Mouse (Mus musculus): ENCODE measurements around the gene Gm49322. TPM values are rescaled to one million over a fixed set of nuclear protein-coding genes. Genes with fewer than 3 reads are reported as not detected.

Gene Gm49322
- polyA plus RNA-seq, 1 experiment from 2014 or later: 5.2 TPM

DNA sequence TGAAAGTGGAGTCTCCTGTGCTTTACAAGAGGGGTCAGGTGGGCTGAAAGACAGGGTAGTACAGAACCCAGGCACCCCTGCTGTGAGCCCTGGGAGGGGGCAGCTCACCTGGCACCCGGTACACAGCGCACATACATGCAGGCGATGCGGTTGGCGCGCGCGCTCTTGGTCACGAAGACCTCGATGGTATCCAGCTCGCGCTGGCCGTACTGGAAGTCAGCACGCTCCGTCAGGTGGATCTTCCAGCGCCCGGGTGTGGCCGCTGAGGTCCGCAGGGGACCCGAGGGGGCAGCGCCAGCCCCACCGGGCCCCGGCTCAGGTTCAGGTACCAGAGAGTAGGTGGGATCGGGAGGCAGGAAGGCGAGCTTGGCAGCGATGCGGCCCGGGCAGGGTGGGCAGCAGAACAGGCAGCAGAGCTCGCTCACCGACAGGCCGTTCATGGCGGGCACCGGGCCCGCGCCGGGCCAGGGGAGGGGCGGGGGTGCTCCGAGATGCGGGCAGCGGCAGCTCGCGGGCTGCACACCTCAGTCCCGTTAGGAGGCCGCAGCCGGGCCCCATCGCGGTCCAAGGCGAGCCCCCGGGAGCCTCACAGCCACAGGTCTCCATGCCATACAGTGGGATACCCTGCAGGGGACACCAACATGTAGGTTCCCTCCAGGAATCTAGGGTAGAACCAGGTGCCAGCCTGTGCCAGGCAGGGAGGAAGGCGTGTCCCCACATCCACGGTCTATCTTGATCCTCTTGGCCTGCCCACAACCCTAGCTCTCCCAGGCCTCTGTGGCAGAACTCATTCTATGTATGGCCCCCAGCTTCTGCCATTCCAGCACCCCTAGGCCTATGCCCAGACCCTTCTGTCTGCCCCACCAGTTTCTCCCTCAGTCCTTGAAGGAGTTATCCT lies 19.2 kb upstream of the Gm49322 start:
- H3K4me2 ChIP-seq (replicated peaks): no peak overlapping the region
- no peaks in the 10 kb centered on the region for H3K27me3 ChIP-seq
- no peaks in the 10 kb centered on the region for H3K9me3 ChIP-seq (replicated peaks)
- peak overlapping the region; percentile 40; the same call in 1 of the 2 replicates for H3K27ac ChIP-seq
- peaks cover 32% of the 10 kb centered on the region for H3K4me1 ChIP-seq
- peak overlapping the region; percentile 23 for H3K9ac ChIP-seq
- 0 out of 2 replicates have a peak overlapping the region, but pooled peaks have one; percentile 10 for H3K4me3 ChIP-seq
- 96% methylated on average over 43 of the region's 51 CpGs for WGBS
- no peak for ATAC-seq (ENCODE audit: low FRiP score)
- peaks cover 35% of the 10 kb centered on the region for H3K36me3 ChIP-seq

DNA sequence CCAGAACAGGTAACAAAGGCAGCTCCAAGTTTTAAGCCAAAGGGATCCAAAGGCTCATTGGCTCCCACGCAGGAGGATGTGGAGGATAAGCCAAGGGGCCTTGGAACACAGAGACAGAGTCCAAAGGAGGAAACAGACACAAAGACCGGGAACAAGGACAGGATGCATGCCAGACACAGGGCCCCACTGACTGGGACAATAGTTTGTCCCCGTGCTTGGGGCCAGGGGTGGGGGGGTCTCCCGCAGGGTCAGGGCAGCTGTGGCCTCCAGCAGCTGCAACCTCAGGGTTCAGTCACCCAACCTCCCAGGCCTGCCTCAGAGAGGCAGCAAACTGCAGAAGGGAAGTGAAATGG lies 18.5 kb upstream of the Gm49322 start:
- Histone ChIP-seq H3K27me3 (no peaks in the 10 kb centered on the region), H3K9ac (peak overlapping the region; percentile 23; the same call in 1 of the 2 replicates), H3K4me3 (no peak overlapping the region), H3K9me3 (replicated peaks) (no peaks in the 10 kb centered on the region), H3K4me1 (peaks cover 32% of the 10 kb centered on the region), H3K4me2 (replicated peaks) (no peak overlapping the region), H3K36me3 (peaks cover 35% of the 10 kb centered on the region), H3K27ac (peak overlapping the region; percentile 40; the same call in 1 of the 2 replicates)
- 46% methylated on average over 4 of the region's 4 CpGs for WGBS
- no peak for ATAC-seq (ENCODE audit: low FRiP score)

DNA sequence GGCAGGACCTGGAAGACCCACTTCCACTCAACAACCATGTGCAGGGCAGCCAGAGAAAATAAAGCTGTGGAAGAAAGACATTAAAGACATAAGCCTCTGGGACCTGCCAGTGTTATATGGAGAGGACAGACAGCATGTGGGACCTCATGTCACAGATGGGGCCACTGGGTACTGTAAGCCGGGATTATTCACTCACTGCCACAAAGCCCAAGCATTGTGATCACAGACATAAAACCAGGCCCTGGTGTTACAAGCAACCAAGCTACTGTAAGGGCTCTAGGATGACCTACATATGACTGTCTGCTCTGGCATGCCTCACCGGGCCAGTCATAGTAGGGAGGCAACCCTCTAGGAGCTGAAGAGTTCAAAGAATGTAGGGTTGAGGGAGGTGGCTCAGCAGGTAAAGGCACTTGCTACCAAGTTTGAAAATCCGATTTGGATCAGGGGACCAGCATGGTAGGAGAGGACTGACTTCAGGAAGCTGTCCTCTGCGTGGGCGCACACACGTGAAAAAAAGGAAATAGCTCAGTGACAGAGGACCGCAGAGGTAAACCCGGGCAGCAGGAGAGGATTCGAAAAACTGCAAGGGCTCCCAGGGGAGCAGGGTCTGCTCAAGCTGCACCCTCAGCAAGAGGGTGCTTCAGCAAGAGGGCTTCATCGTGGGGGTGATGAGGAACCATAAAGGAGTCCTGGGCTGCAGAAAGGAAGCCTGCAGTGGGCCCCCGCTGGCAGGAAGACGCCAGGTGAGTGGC lies 16.5 kb upstream of the Gm49322 start:
- no peak overlapping the region for H3K27ac ChIP-seq
- 20% methylated on average over 12 of the region's 12 CpGs for WGBS
- ATAC-seq (ENCODE audit: low FRiP score): no peak
- H3K9ac ChIP-seq: peak overlapping the region; percentile 96
- peak overlapping the region; percentile 100 for H3K4me2 ChIP-seq (replicated peaks)
- H3K4me1 ChIP-seq: peaks cover 32% of the 10 kb centered on the region
- no peaks in the 10 kb centered on the region for H3K27me3 ChIP-seq
- peak overlapping the region; percentile 94 for H3K4me3 ChIP-seq
- no peaks in the 10 kb centered on the region for H3K9me3 ChIP-seq (replicated peaks)
- peaks cover 18% of the 10 kb centered on the region for H3K36me3 ChIP-seq

DNA sequence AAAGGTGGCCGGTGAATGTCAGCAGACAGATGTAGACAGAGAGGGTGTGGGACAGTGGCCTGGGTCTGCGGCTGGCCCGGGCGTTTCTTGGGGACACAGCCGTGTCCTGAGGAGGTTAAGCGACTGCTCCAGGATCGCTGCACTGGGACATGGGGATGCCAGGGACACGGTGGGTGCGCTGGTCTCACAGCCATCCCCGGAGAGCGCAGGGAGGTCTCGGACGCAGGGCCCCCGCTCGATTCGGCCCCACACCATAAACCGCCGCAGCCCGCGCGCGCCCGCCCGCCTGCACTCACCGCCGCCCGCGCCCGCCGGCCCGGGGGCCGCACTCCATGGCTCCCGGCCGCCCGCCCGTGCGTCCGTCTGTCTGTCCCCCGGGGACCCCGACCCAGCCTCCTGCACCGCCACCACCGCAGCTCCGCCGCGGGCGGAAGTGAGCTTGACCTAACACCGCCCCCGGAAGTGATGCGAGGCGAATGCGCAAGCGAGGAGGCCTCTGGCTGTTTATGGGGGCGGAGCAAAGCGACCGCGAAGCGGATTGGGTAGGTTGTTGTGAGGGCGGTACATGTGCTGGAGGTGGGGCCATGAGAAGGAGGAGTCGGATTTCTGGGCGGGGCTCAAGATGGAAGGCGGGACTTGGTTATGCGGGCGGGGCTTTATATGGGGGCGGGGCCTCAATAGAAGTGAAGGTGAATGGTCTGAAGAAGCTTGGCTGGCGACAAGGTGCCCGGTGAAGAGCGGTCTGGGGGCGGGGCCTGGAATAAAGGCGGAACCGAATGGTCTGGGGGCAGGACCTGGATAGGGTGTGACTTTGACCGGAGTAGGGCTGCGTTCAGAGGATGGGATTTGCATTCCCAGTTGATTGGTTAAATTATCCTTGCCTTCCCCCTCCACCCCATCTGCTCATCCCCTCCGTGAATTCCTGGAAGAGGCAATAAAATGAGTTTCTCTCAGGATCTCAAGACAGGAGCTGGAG lies 15.7 kb upstream of the Gm49322 start, which contains the start of gene Abhd17a:
Gene Abhd17a, minus strand, starts transcription at position 463 of the 976 bp plus-strand sequence.
- Histone ChIP-seq H3K9me3 (replicated peaks) (no peaks in the 10 kb centered on the region), H3K27ac (peak within 1 kb of the TSS; percentile 57), H3K4me3 (peak within 1 kb of the TSS; percentile 94), H3K4me1 (peaks cover 27% of the 10 kb centered on the region), H3K27me3 (no peaks in the 10 kb centered on the region), H3K9ac (peak within 1 kb of the TSS; percentile 96), H3K36me3 (peaks cover 16% of the 10 kb centered on the region), H3K4me2 (replicated peaks) (peak within 1 kb of the TSS; percentile 100)
- WGBS: under 1% methylated on average over 73 of the region's 73 CpGs
- peak; percentile 97 for ATAC-seq (ENCODE audit: low FRiP score)

DNA sequence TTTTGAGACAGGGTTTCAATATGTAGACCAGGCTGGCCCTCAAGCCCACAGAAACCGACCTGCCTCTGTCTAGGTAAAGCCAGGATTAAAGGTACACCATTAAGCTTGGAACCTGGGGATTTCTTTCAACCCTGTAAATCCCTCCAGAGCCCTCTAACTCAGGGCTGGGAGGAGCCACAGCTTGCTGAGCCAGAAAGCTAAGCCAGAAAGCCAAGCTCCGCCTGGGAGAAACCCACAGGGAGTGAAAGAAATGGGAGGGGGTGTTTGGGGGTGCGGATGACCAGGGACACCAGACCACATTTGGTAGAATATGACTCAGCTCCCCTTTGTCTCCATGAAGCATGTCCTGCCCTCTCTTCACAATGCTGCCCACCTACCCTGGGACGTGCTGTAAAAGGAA lies 9.5 kb upstream of the Gm49322 start:
- Histone ChIP-seq H3K27ac (no peak overlapping the region), H3K9me3 (replicated peaks) (no peaks in the 10 kb centered on the region), H3K36me3 (no peaks in the 10 kb centered on the region), H3K4me1 (no peaks in the 10 kb centered on the region), H3K9ac (no peak overlapping the region), H3K27me3 (peaks cover 2% of the 10 kb centered on the region; the same call in 1 of the 2 replicates), H3K4me2 (replicated peaks) (no peak overlapping the region), H3K4me3 (no peak overlapping the region)
- 39% methylated on average over 4 of the region's 4 CpGs for WGBS
- no peak for ATAC-seq (ENCODE audit: low FRiP score)

DNA sequence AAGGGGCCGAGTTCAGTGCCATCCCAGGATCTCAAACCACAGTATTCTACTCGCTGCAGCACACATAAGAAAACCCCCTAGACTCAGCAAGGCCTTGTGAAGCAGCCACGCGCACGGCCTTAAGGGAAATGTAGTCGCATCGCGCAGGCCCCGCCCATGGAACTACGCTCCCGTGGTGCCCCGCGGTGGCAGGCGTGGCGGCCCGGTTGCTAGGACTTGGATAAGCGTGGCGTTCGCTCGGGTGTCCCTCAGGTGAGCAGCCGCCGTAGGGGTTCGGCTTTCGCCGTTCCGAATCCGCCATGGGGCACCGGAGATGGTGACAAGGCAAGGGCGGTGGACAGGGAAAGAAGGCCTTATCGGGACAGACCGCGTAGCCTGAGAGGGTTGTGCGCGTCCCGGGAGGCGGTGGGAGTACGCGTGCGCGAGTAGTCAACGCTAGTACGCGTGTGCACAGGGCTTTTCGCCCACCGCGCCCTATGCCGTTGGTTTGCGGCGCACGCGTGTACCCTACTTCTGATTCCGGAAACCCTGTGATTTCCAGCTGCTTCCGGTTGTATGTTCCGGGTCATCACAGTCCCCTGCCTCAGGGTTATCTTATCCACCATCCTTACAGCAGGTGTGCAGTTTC lies 3.0 kb upstream of the Gm49322 start, which contains the start of the genes Scamp4 and Adat3:
Gene Scamp4, plus strand, starts transcription at position 175 of the 628 bp plus-strand sequence.
Gene Adat3, plus strand, starts transcription at position 183 of the 628 bp plus-strand sequence.
- Histone ChIP-seq H3K27me3 (no peaks in the 10 kb centered on the region), H3K9me3 (replicated peaks) (no peaks in the 10 kb centered on the region), H3K4me1 (peaks cover 20% of the 10 kb centered on the region), H3K4me2 (replicated peaks) (peak within 1 kb of the TSS; percentile 95), H3K27ac (peak within 1 kb of the TSS; percentile 82), H3K4me3 (peak within 1 kb of the TSS; percentile 60), H3K36me3 (peaks cover 17% of the 10 kb centered on the region), H3K9ac (peak within 1 kb of the TSS; percentile 71)
- peak; percentile 95 for ATAC-seq (ENCODE audit: low FRiP score)
- under 1% methylated on average over 54 of the region's 54 CpGs for WGBS

DNA sequence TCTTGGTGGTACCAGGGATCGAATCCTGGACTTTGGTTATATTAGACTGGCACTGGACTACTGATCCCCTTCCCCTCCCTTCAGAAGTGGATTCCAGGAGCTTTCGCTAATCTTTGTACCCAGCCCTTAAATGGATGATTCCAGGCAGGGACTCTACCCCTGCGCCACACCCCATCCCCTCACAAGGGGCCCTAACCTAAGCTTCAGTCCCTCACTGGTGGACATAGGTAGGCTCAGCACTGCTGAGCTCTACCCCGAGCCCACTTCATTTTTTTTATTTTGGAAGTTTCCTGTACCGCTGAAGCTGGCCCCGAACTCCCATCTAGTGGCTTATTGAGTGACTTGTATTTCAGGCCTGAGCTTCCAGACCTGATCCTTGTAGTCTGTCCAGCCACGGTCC lies 2.5 kb upstream of the Gm49322 start:
- Histone ChIP-seq H3K27me3 (no peaks in the 10 kb centered on the region), H3K9me3 (replicated peaks) (no peaks in the 10 kb centered on the region), H3K9ac (peak overlapping the region; percentile 71), H3K27ac (peak overlapping the region; percentile 82), H3K4me1 (peaks cover 20% of the 10 kb centered on the region), H3K36me3 (peaks cover 23% of the 10 kb centered on the region), H3K4me3 (peak overlapping the region; percentile 60), H3K4me2 (replicated peaks) (peak overlapping the region; percentile 95)
- 36% methylated on average over 7 of the region's 7 CpGs for WGBS
- peak; percentile 19; the same call in 1 of the 2 replicates for ATAC-seq (ENCODE audit: low FRiP score)

DNA sequence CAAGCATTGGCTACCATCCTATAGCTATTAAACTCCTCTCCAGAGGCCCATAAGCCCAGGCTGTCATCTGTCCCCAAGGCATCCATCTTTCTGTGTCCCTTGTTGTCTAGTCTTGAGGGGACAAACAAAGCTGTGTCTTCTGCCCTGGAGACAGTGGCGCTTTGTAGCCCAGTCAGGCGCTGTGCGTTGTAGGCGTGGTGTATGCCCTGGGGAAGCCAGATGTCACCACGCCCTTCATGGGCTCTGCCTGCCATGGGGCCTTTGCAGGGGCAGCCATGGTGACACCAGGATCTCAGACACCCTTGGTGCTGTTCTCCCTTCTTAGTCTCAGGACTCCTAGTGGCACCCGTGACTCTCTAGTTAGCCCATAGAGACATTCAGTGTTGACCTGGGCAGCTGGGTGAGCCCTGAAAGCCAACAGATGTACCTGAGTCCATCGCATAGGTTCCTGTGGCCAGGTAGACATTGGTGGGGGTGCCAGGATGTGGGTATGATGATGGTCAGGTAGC lies 1.8 kb upstream of the Gm49322 start:
- no peaks in the 10 kb centered on the region for H3K9me3 ChIP-seq (replicated peaks)
- peaks cover 30% of the 10 kb centered on the region for H3K36me3 ChIP-seq
- H3K4me3 ChIP-seq: peak overlapping the region; percentile 60
- H3K9ac ChIP-seq: peak overlapping the region; percentile 71; the same call in 1 of the 2 replicates
- H3K27ac ChIP-seq: no peak overlapping the region
- no peak for ATAC-seq (ENCODE audit: low FRiP score)
- 90% methylated on average over 7 of the region's 7 CpGs for WGBS
- no peaks in the 10 kb centered on the region for H3K27me3 ChIP-seq
- H3K4me1 ChIP-seq: peaks cover 20% of the 10 kb centered on the region
- H3K4me2 ChIP-seq (replicated peaks): peak overlapping the region; percentile 95

DNA sequence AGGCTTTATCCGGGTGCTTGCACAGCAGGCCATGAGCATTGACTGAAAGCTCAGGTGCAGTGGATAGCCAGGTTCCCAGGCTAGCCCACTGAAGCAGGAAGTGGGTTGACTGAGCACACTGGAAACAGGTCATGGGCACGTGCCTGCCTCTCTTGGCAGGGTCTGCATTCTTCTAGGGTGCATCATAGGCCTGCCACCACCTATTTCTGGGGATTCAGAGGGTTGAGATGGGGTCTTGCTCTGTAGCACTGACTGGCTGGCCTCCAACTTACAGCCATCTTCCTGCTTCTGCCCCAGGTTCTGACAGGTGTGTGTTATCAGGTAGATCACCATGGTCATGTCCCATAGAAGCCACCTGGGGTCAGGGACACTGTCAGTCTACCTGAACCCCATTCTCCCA lies 833 bp upstream of the Gm49322 start:
- 90% methylated on average over 2 of the region's 2 CpGs for WGBS

DNA sequence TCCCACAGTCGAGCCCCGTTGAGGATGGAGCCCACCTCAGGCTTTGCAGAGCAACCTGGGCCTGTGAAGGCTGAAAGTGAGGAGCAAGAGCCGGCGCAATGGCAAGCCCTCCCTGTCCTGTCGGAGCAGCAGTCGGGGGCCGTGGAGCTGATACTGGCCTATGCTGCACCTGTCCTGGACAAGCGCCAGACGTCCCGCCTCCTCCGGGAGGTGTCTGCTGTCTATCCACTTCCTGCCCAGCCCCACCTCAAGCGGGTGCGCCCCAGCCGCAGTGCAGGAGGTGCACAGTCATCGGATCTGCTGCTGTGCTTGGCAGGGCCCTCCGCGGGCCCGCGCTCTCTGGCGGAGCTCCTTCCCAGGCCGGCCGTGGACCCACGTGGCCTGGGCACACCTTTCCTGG lies 485 bp downstream of the Gm49322 start:
- Histone ChIP-seq H3K9me3 (replicated peaks) (no peaks in the 10 kb centered on the region), H3K9ac (no peak overlapping the region), H3K4me1 (peaks cover 20% of the 10 kb centered on the region), H3K27ac (no peak overlapping the region), H3K27me3 (no peaks in the 10 kb centered on the region), H3K4me3 (peak overlapping the region; percentile 3; the same call in 1 of the 2 replicates), H3K4me2 (replicated peaks) (no peak overlapping the region), H3K36me3 (peaks cover 40% of the 10 kb centered on the region)
- no peak for ATAC-seq (ENCODE audit: low FRiP score)
- 93% methylated on average over 23 of the region's 23 CpGs for WGBS

More for the DNA sequence above, 833 bp upstream of the Gm49322 start:
- H3K4me2 ChIP-seq (replicated peaks): no peak overlapping the region
- ATAC-seq (ENCODE audit: low FRiP score): no peak
- H3K4me1 ChIP-seq: peaks cover 20% of the 10 kb centered on the region
- H3K36me3 ChIP-seq: peaks cover 39% of the 10 kb centered on the region
- H3K27me3 ChIP-seq: no peaks in the 10 kb centered on the region
- H3K9me3 ChIP-seq (replicated peaks): no peaks in the 10 kb centered on the region
- no peak overlapping the region for H3K27ac ChIP-seq
- H3K9ac ChIP-seq: no peak overlapping the region
- no peak overlapping the region for H3K4me3 ChIP-seq

All from hindbrain, embryonic 12.5 days (tissue).